Mouse (Mus musculus) brain, adult 2 months (tissue): ENCODE measurements around the gene Ptprg.

Experiments
- DNase-seq: peaks from one replicate; pipeline ENCODE4 v3.0.0; 2011; ENCODE audit warnings: low read depth, low spot score

Gene Ptprg

GRCm38 (mm10) chr14:11683386-11684081, 130.2 kb downstream of the Ptprg start:
- peak; percentile 82 for DNase-seq

- DNase-seq, result no peak
These were observed 130.8 kb downstream of the Ptprg start for GRCm38 (mm10) chr14:11684104-11684503.

- no peak for DNase-seq
These were observed 134.2 kb downstream of the Ptprg start for GRCm38 (mm10) chr14:11687541-11687940.

- peak; percentile 55 for DNase-seq
These were observed 134.8 kb downstream of the Ptprg start for GRCm38 (mm10) chr14:11688142-11688541.

GRCm38 (mm10) chr14:11690066-11690465, 136.7 kb downstream of the Ptprg start:
- DNase-seq, result no peak

GRCm38 (mm10) chr14:11691531-11691930, 138.2 kb downstream of the Ptprg start:
- DNase-seq, result no peak

- no peak for DNase-seq
These were observed 145.5 kb downstream of the Ptprg start for GRCm38 (mm10) chr14:11698880-11699279.

- no peak for DNase-seq
These were observed 146.3 kb downstream of the Ptprg start for GRCm38 (mm10) chr14:11699654-11700053.

- DNase-seq, result no peak
These were observed 148.4 kb downstream of the Ptprg start for GRCm38 (mm10) chr14:11701516-11702249.

- no peak for DNase-seq
These were observed 149.6 kb downstream of the Ptprg start for GRCm38 (mm10) chr14:11702770-11703477.

- no peak for DNase-seq
These were observed 151.5 kb downstream of the Ptprg start for GRCm38 (mm10) chr14:11704871-11705270.

GRCm38 (mm10) chr14:11709352-11709751, 156.0 kb downstream of the Ptprg start:
- no peak for DNase-seq

GRCm38 (mm10) chr14:11709798-11710197, 156.5 kb downstream of the Ptprg start:
- peak; percentile 76 for DNase-seq

GRCm38 (mm10) chr14:11710410-11711122, 157.2 kb downstream of the Ptprg start:
- no peak for DNase-seq

GRCm38 (mm10) chr14:11712146-11712545, 158.8 kb downstream of the Ptprg start:
- no peak for DNase-seq

- DNase-seq, result no peak
These were observed 162.9 kb downstream of the Ptprg start for GRCm38 (mm10) chr14:11716230-11716629.

GRCm38 (mm10) chr14:11718201-11718600, 164.9 kb downstream of the Ptprg start:
- no peak for DNase-seq

- no peak for DNase-seq
These were observed 165.9 kb downstream of the Ptprg start for GRCm38 (mm10) chr14:11719259-11719658.

GRCm38 (mm10) chr14:11722101-11722500, 168.8 kb downstream of the Ptprg start:
- no peak for DNase-seq

- DNase-seq, result no peak
These were observed 170.5 kb downstream of the Ptprg start for GRCm38 (mm10) chr14:11723876-11724275.

GRCm38 (mm10) chr14:11731223-11731920, 178.0 kb downstream of the Ptprg start:
- DNase-seq, result no peak
